Mouse (Mus musculus): ENCODE data around the gene Dars2.

The Dars2 gene

DNA sequence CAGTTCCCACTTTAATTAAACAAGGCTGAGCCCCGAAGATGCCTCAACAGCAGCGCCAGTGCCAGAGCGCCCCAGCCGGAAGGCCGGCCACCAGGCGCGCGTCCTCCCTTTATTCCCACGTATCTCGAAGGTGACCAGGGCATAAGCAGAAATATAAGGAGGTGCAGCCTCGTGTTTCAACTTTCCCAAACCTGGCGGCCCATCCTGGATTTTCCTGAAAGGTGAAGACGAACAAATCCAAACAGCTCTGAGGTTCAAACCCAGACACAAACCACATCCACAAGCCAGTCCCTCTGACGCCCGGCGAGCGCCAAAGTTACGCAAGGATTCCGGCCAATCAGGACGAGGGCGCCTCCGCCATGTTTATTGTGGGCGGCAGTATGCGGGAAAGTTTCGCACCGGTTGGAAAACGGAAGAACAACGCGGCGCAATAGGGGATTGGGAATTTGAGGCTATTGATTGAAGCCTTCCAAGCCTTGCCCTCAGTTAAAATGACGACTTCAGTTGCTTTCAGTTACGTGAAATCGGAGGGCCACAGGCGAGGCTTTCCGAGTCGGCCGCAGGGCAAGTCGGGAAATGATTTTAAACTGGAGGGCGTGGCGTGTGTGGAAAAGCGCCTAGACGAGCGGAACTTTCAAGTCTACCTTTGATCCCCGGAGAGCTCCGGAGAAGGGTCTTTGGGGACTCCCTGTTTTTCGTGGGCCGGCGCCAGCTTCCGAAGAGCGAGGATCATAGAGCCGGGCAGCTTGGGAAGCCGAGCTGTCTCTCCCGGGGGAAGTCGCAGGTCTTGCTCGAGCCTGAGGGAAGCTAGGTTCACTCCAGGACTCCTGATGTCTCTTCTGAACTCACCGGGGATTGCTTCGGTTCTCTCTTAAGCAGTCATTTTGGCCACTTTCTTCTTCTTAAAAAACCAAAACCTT, at the start of gene Dars2, which contains the start of gene Cenpl:
Dars2 (minus strand) TSS at position 307 of the 920 bp plus-strand sequence.
Cenpl (plus strand) TSS at position 362 of the 920 bp plus-strand sequence.
- DNase-seq = peak; percentile 98

DNA sequence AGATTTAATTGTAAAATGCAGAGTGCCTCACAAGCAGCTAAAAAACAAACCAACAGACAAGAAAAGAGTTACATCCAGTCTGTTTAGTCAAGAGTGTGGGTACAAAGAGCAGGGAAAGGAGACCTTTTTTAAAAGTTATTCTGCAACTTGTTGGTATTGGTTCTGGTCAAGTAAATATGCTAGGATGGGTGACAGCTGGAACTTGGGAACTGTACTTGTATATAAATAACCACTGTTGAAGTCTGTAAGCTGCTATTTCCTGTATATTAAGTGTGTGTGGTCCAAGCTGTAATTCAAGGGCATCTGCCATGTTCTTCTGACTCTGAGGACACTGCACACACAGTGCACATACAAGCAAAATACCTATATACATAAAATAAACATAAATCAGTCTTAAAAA, 44.1 kb upstream of the Dars2 start:
- DNase-seq = peak; percentile 53

DNA sequence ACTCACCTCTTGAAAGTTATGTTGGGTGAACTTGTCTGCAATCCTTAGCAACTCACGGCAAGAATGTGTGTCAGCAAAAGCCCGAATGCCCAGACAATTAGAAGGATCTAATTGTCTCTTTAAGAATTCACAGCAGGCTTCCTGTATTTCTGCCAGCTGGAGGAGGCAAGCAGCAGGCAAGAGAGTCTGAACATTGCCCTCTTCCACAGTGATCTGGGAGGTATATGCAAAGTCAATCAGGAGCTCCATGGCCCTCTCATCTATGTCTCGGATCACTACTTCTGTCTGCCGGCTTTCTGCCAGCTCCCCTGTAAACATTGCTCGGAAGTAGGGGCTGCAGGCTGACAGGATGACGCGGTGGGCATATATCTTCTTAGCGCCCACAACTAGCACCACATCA, 38.8 kb upstream of the Dars2 start:
- DNase-seq = peak; percentile 55

DNA sequence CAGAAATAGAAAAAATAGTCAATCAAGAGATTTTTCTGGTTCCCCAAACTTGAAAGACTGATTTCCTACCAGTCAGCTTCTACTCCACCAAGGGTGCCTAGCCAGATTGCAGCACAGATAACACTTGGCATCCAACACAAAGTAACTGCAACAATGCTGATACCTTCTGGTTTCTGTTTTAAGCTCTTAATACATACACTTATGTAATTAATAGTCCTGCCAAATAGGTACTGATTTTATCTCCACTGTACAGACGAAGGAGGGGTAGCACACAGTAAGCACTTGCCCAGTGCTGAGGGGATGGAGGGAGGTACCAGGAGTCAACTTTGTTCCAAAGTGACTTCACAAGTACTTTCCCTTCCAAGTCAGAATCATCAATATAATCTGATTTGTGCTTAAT, 33.4 kb upstream of the Dars2 start:
- no peak for DNase-seq

DNA sequence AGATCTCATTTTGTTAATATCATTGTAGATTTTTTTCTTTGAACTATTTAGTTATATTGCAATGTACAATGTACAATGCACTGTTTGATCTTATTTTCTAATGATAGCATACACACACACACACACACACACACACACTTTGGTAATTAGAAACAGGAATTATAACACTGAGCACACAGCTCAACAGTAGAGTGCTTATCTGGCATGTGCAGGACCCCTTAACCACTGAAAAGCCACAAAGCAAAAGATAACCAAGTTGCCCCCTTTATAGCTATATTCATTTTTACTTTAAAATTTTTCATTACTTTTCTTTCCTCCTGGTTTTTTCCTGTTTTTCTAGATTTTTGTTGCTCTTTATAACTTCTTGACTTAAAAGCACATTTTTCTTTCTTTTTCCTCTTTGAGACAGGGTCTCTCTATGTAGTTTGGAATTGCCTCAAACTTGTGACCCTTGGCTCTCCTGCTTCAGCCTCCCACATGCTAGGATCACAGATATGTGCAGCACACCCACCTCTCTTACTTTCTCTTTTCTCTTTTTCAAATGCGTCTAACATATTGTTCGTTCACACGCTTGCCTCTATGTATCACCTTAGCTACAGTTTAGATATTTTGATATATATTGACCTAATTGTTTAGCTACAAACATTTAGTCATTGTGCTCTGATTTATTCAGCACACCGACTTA, 29.4 kb upstream of the Dars2 start:
- no peak for DNase-seq

DNA sequence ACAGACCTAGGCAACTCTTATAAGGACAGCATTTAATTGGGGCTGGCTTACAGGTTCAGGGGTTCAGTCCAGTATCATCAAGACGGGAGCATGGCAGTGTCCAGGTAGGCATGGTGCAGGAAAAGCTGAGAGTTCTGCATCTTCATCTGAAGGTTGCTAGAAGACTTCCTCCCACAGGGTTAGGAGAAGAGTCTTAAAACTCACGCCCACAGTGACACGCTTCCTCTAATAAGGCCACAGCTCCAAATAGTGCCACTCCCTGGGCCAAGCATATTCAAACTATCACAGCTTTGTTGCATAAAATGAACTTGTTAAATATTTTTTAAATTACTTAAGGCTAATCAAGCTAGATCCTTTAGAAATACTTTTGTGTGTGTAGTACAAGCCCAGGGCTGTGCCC, 6.8 kb upstream of the Dars2 start:
- no peak for DNase-seq

DNA sequence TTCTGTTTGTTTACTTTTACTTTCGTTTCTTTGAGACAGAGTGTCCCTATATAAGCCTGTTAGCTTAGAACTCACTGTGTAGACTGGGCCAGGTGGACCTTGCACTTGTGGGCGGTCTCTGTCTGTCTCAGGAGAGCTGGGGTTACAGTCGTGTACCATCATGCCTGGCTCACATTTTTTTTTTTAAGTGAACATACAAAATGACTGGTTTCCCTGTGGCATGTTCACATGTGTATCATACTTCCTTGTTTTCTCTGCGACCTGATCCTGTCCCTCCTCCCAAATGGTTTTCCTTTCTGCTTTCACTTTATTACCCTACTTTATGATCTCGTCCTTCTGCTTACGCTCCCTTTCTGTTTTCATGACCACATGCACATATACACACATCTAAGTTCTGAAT, 5.8 kb upstream of the Dars2 start:
- peak; percentile 79 for DNase-seq

DNA sequence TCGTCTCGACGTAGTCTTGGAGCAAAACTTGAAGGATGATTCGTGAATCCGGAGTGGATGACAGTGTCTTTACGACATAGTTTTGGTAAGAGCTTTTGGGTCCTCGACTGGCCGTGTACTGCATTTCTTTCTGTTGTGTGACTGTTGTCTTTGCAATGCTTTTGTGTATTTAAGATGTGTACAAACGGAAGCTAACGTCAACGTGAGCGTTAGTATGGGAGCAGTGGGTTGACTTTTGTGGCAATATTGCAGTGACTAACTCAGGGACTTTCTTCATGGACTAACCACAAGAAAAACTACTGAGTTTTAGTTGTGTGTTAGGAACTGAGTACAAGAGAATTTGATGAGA, 788 bp upstream of the Dars2 start:
- no peak for DNase-seq

DNA sequence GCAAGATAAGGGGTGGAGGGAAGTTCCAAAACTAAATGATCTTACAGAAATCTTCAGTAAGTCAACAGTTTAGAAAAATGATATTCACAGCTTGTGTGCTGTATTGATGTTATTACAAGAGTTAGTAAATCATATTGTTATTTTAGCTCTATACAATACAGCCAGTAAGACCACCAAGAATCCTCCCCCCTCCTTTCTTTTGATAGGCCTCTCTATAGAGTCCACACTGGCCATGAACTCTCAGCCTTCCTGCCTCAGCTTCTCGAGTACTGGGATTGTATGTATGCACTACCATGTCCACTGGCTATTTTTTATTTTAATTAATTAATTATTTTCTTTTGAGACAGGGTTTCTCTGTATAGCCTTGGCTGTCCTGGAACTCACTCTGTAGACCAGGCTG, 7.1 kb downstream of the Dars2 start:
- DNase-seq = no peak

DNA sequence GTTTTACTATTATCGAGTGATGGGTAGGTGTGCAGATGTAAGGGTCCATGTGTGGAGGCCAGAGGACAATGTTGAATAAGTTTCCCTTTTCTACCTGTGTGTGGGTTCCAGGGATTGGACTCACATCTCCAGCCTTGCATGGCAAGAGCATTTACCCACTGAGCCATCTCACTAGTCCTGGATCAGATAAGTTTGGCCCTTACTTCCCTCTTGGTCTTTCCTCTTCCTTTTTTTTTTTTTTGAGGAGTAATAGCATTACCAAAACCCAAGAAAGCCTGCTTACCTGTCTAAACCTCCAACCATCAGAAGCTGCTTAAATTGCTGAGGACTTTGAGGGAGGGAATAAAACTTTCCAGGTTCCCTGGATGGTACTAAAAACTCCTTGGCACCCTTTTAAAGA, 13.3 kb downstream of the Dars2 start:
- no peak for DNase-seq

DNA sequence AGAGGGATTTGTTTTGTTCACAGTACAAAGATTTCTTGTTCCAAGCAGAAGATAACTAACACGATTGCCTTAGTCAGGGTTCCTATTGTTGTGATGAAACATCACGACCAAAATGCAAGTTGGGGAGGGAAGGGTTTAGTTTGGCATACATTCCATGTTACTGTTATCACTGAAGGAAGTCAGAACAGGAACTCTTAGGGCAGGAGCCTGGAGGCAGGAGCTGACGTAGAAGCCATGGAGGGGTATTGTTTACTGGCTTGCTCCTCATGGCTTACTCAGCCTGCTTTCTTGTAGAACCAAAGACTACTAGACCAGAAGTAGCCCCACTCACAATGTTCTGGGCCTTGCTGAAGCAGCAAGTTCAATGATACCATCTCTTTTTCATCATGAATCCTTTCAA, 23.5 kb downstream of the Dars2 start:
- no peak for DNase-seq

DNA sequence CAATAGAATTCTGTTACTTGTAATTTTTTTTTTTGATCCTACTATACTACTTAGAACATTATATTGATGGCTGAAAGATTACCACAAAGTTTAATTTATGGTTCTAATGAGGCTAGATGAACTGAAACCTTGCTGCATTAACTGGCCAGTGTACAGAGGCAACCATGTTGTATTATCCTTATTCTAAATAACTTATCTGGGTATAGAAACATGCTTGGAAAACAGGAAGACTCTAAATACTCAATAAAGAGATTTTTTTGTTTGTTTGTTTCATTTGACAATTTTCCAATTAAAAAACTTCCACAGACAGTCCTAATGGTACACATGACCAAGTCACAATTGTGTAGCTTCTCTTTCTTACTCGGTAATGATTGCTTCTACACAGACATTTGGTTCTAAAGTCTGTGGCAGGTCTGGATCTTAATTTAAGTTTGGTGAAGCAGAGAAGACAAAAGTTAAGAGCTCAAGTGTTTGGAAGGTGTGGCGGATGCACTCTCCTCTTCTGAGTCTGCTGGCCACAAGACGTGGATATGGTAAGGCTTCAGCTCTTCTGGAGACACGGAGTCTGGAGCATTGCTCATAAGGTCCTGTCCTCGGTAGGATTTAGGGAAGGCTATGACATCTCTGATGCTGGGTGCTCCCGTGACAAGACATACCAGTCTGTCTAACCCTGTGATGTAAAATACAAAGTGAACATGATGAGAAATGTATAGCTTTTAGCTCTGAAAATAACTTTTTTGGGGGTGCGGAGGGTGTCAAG, 29.0 kb downstream of the Dars2 start:
- DNase-seq = no peak

DNA sequence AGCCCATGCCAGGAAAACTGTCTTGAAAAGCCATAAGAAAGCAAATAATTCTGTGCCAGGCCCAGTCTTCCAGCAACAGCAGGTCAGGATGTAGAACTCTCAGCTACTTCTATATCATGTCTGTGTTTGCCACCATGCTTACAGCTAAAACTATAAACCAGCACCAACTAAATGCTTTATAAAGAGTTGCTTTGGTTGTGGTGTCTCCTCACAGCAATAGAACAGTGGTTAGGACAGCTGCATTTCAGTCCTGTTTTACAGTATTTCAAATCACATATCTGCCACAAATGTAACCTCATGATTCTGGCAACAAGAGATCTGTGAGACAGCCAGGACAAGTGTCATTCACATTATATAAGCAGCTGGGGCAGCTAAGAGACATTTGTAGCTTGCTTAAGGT, 29.6 kb downstream of the Dars2 start:
- DNase-seq = no peak

DNA sequence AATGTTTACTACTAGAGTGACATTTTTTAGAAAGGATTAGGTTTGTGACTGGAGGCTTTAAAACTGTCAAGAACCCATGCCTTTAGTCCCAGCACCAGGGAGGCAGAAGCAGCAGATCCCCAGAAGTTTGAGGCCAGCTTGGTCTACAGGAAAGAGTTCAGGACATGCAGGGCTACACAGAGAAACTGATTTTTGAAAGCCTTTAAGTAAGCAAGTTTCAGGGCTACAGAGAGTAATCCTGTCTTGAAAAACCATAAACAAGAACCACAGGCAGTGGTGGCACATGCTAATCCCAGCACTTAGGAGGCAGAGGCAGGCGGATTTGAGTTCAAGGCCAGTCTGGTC, 30.1 kb downstream of the Dars2 start:
- DNase-seq = no peak

DNA sequence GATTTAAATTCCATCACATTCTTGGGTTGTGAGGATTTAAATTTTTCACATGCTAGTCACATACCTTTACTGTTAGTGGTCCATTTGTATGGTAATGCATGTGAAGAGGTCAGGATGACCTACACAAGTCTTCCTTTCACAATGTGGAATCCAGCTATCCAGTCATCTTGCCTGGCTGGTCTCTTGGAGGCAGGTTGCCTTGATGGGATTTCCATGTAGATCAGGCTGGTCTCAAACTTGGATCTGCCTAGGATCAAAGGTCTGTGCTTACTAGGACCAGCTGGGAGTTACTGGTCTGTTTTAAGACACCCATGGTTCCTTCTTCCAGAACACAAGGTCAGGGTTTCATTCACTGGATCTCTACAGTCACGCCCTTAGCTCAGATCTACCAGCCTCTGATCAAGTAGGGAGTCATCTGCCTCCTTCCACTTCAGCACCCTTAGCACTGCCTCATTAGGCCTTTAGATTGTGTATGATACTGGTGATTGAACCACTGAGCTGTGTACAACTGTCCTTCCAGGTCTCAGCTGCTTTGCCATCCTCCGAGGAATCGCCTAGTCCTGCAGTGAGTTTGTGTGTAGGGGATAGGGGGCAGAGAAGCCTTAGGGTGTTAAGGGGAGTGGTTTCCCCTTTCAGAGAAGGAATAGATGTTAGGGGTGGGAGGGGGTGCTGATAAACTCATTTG, 30.6 kb downstream of the Dars2 start:
- DNase-seq = no peak

DNA sequence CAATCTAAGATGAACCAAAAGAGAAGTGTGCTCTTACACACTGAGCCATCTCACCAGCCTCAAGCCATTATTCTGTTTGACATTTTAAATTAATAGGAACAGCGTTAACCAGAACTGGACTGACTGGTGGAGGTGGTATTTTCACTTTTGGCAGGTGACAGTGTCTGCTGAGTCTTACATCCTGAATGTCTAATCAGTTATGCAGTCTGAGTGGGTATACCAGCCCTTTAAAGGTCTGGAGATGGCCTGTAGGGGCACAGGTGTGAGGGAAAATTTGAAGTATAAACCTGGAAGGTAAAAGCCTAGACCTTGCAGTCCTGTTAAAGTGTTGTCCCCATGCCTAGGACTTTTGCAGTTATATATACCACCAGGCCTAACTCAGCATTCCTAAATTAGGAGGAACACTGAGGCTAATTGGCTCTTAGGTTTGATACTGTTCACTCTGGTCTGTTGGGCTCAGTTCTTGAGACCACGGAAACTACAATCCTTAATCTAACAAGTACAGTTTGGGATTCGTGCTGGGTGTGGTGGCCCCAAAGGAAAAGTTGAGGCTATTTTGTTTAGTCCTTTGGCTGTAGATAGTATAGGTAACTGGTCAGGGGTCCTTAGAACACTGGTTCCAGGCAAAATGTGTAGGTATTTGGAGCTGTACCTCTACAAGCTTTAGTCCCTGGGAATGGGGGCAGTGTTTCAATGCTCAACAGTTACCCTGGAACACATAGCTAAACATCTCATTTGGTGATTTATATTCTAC, 31.3 kb downstream of the Dars2 start:
- DNase-seq = no peak

DNA sequence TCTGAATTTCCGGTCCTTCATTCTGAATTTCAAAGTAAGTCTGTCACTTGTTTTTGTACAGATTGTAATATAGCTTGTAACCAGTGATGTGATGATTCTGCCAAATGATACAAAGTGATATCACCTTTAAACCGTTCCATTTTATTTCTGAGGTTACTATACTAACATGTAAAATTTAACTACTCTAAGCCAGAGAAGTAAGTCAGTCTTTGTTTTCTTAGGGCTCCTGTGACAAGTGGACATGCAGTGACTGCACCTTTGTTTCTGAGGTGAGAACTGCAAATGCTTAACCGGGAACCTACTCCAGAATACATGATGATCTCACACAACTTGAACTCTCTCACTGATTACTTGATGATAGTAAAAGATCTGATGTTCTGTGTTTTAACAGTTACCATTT, 32.5 kb downstream of the Dars2 start:
- DNase-seq = no peak

DNA sequence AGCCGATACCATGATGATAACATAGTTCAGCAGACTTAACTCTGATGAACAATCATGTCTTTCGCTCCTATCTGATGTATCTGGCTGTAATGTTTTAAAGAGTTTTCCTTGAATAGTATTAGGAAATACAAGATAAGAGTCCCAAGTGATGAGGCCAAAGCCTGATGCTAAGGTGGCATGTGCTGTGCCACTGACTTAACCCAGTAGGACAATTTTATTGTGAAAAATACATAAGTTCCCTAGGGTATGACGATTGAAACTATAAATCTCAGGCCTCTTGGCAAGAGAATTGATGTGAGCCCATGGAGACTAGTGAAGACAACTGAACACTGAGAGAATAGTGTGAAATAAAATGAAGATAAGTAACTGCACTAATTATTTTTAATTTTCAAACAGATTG, 32.9 kb downstream of the Dars2 start:
- DNase-seq = no peak

DNA sequence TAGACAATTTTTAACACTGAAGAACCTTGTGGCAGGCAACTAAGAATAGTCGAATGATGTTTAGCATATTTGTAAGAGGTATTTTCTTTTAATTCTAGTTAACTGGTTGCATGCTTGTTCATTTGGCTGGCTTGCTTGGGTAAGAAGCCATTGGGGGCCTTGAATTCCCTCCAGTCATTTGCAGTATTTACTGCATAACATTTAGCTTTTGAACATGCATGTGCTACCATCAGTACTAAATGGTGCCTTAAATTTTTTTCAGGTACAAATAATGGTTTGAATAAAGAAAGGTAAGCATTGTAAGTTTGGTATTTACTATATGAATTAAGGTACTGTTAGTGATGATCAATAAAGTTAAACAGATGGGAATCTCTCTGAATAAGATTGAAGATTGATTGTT, 33.4 kb downstream of the Dars2 start:
- DNase-seq = no peak

DNA sequence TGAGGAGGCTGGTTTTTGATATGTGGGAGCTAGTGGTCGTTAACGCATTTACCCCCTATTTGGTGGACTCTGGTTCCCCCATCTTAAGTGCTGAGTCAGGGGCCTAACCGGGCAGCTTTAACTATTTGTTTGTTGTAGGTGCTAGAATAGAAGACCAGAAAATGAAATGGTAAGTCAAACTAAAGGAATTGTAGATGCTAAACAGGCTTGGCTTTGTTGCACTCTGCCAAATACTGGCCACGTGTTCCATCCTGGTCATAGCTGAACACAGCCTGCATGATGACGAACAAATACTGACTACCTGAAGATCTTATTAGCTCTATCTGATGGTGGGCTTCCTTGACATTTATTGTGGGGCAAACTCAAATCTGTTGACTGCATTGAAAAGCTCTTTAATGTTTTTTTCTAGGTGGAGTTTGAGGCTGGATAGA, 34.0 kb downstream of the Dars2 start:
- peak; percentile 21 for DNase-seq

DNA sequence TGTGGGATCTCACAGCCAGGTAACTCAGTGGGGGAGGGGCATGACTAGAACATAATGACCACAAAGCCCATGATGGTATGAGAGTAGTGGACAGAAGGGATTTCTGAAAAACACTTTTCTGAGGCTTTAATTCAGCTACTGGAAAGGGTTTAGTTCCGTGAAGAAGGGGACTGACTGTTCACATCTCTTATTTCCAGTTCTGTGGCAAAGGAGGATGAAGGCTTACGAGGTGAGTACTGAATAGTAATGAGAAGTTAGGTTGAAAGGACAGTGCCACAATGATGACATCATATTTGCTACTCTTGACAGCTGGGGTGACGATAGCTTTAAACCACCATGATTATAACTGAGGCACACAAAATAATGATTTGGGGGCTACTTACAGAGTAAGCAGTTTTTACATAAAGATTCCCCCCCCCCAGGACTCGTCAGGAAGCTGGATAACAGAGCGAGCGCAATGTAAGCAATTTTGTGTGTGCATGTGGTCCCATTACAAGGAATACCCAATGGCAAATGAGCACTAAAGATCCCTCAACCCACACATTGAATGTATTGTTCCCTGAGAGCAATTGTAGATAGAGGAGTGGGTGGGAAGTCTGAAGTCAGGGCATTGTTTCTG, 34.6 kb downstream of the Dars2 start:
- DNase-seq = peak; percentile 45

DNA sequence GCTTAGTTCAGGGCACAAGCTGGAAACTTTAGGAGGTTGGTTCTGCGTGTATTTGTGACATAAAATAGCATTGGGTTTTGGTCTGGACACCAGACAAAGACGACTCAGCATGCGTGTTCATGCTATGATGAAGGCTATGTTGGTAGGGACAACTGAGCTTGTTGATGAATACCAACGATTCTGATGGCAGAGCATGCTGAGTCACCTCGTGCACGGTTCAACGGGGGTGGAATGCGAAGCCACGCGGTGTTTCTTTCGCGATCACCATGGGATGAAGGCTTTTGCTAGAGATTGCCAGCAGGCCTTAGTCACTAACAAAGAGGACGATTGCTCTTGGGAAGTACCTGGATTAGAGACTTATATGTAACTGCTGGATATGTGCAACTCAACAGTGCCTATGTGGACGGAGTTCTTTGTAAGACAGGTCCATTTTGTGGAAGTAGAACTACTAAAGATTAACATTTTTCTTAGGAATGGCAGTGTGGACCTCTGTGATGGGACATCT, 35.1 kb downstream of the Dars2 start:
- DNase-seq = no peak
